ENCODE assay signal across 27 mouse cellular contexts in genomic region chr10:60391661-60392060, GRCm38 (mm10). TPM values are rescaled to one million over a fixed set of nuclear protein-coding genes. Genes with fewer than 3 reads are reported as not detected.
DNase-seq lines count a peak whose midpoint lies in the region; ATAC-seq and TF ChIP-seq lines count a peak whose summit lies in the region.
"Had no signal": no experiment of that assay in that cellular context is flagged by ENCODE, and none has a peak within 500 bp of the region (broad histone marks: within the 10 kb centered on the region; RNA-seq: fewer than 3 reads in every experiment).

No protein-coding gene starts in this region.

- TF ChIP-seq RAD21 in CH12.LX (IDR thresholded peaks at IDR 0.05; ENCODE audit: low read depth, low read length): no peak

- no peaks in the 10 kb centered on the region for H3K27me3 ChIP-seq in hindbrain, embryonic 15.5 days
- H3K27me3 ChIP-seq in hindbrain, embryonic 11.5 days (ENCODE audit: control insufficient read depth, insufficient read depth, low read length): no peaks in the 10 kb centered on the region
- H3K27me3 ChIP-seq in midbrain, embryonic 14.5 days (ENCODE audit: control insufficient read depth, insufficient read depth, low read length): no peaks in the 10 kb centered on the region
- H3K27me3 ChIP-seq in midbrain, embryonic 11.5 days (ENCODE audit: control insufficient read depth, insufficient read depth, low read length): no peaks in the 10 kb centered on the region
- peaks cover 3% of the 10 kb centered on the region for H3K27me3 ChIP-seq in CH12.LX (replicated peaks)
- H3K27me3 ChIP-seq: embryonic facial prominence, embryonic 15.5 days had no signal

- no peak overlapping the region for H3K4me2 ChIP-seq in hindbrain, embryonic 15.5 days
- H3K4me2 ChIP-seq in hindbrain, embryonic 11.5 days (replicated peaks; ENCODE audit: low read depth, low read length): no peak overlapping the region
- H3K4me2 ChIP-seq in midbrain, embryonic 14.5 days (ENCODE audit: low read length): no peak overlapping the region
- no peak overlapping the region for H3K4me2 ChIP-seq in midbrain, embryonic 11.5 days
- peak overlapping the region; percentile 59 for H3K4me2 ChIP-seq in CH12.LX (ENCODE audit: insufficient read depth, low read depth, poor library complexity, severe bottlenecking)
- H3K4me2 ChIP-seq: embryonic facial prominence, embryonic 15.5 days had no signal

- H3K36me3 ChIP-seq in hindbrain, embryonic 15.5 days: no peaks in the 10 kb centered on the region
- no peaks in the 10 kb centered on the region for H3K36me3 ChIP-seq in hindbrain, embryonic 11.5 days (ENCODE audit: control insufficient read depth, insufficient read depth, low read length)
- no peaks in the 10 kb centered on the region for H3K36me3 ChIP-seq in midbrain, embryonic 14.5 days (ENCODE audit: control insufficient read depth, insufficient read depth, low read length)
- no peaks in the 10 kb centered on the region for H3K36me3 ChIP-seq in midbrain, embryonic 11.5 days (ENCODE audit: control insufficient read depth, insufficient read depth, low read length)
- H3K36me3 ChIP-seq in CH12.LX (replicated peaks in 1 of 2; ENCODE audit: control insufficient read depth in 1 of 2, insufficient read depth in 1 of 2, low read length in 1 of 2): peaks cover 5 to 13% of the 10 kb centered on the region in 2 experiments
- H3K36me3 ChIP-seq in macrophage (ENCODE audit: inconsistent target): no peaks in the 10 kb centered on the region
- H3K36me3 ChIP-seq: embryonic facial prominence, embryonic 15.5 days; forebrain, embryonic 10.5 days; heart, embryonic 10.5 days had no signal

- TF ChIP-seq POLR2A in CH12.LX (IDR thresholded peaks at IDR 0.05; ENCODE audit: low read depth, low read length): no peak

- H3K4me3 ChIP-seq in hindbrain, embryonic 15.5 days: no peak overlapping the region
- no peak overlapping the region for H3K4me3 ChIP-seq in hindbrain, embryonic 11.5 days (ENCODE audit: low read depth, low read length)
- H3K4me3 ChIP-seq in midbrain, embryonic 14.5 days (replicated peaks; ENCODE audit: low read depth, low read length): no peak overlapping the region
- H3K4me3 ChIP-seq in midbrain, embryonic 11.5 days (ENCODE audit: low read depth, low read length): no peak overlapping the region
- H3K4me3 ChIP-seq in CH12.LX (replicated peaks in 1 of 3; ENCODE audit: low read depth in 2 of 3, low read length in 2 of 3, poor library complexity in 1 of 3): peak overlapping the region in 1 of 3 experiments; percentile 58
- H3K4me3 ChIP-seq in macrophage (ENCODE audit: inconsistent target): no peak overlapping the region
- H3K4me3 ChIP-seq: embryonic facial prominence, embryonic 15.5 days; erythroblast, embryonic 14.5 days; forebrain, embryonic 10.5 days; heart, embryonic 10.5 days had no signal

- peaks cover 15% of the 10 kb centered on the region for H3K4me1 ChIP-seq in hindbrain, embryonic 15.5 days (replicated peaks)
- H3K4me1 ChIP-seq in hindbrain, embryonic 11.5 days (replicated peaks; ENCODE audit: control insufficient read depth, insufficient read depth, low read length): no peaks in the 10 kb centered on the region; the same call in 1 of the 2 replicates
- H3K4me1 ChIP-seq in midbrain, embryonic 14.5 days (ENCODE audit: control insufficient read depth, insufficient read depth, low read length): no peaks in the 10 kb centered on the region
- peaks cover 4% of the 10 kb centered on the region; the same call in 1 of the 2 replicates for H3K4me1 ChIP-seq in midbrain, embryonic 11.5 days (ENCODE audit: control insufficient read depth, insufficient read depth, low read length)
- peaks cover 19 to 37% of the 10 kb centered on the region in 2 experiments for H3K4me1 ChIP-seq in CH12.LX (ENCODE audit: control insufficient read depth in 1 of 2, insufficient read depth in 2 of 2)

- no peak overlapping the region for H3K9ac ChIP-seq in hindbrain, embryonic 15.5 days
- no peak overlapping the region for H3K9ac ChIP-seq in hindbrain, embryonic 11.5 days (ENCODE audit: low read depth, low read length)
- H3K9ac ChIP-seq in midbrain, embryonic 14.5 days (replicated peaks; ENCODE audit: low read length): no peak overlapping the region
- H3K9ac ChIP-seq in midbrain, embryonic 11.5 days (ENCODE audit: low read length): no peak overlapping the region
- peak overlapping the region; percentile 73; the same call in 1 of the 2 replicates for H3K9ac ChIP-seq in CH12.LX (ENCODE audit: insufficient read depth, low read depth)
- H3K9ac ChIP-seq: embryonic facial prominence, embryonic 15.5 days had no signal

- dilution Hi-C loops in CH12.LX (cut with MboI; ENCODE audit: extremely low pct_ligation_motif_present, extremely low pct_unique_long_range_greater_than_20kb, low sequenced_read_pairs): no loop called here

- no peak for TF ChIP-seq EP300 in CH12.LX (IDR thresholded peaks at IDR 0.05; ENCODE audit: low read length)

- DNase-seq in hindbrain, embryonic 11.5 days (ENCODE audit: low spot score): no peak
- peak; percentile 41 for DNase-seq in midbrain, embryonic 14.5 days
- DNase-seq in midbrain, embryonic 11.5 days (ENCODE audit: low spot score, missing footprints): no peak
- DNase-seq in CH12.LX (ENCODE audit: extremely low read depth): no peak
- no peak for DNase-seq in gastrocnemius, adult 8-10 months (ENCODE audit: low spot score in 2 of 2)
- no peak for DNase-seq in retina, embryonic 14.5 days (ENCODE audit: low spot score)
- DNase-seq: adrenal gland, postnatal 14 days; B cell, adult 2 months; cerebellum, adult 11 months; cerebellum, adult 8-10 months; cerebellum, postnatal 14 days; embryo, embryonic 11 days; gastrocnemius, postnatal 10 days; heart, adult 18-20 months; heart, postnatal 10 days; heart, postnatal 4 days had no signal

- in situ Hi-C loops in CH12.LX (cut with MboI; ENCODE audit: low pct_ligation_motif_present, low pct_unique_long_range_greater_than_20kb, low sequenced_read_pairs): loop anchor here (5.0 to 25.0 kb wide), 3 partner anchors 39 to 479 kb away; no protein-coding TSS in a partner anchor

- 0 out of 2 replicates have a peak, but pooled peaks have one; percentile 39 for ATAC-seq in hindbrain, embryonic 15.5 days (ENCODE audit: low FRiP score, low read depth)
- no peak for ATAC-seq in hindbrain, embryonic 11.5 days (ENCODE audit: low FRiP score)
- ATAC-seq in midbrain, embryonic 14.5 days (ENCODE audit: low FRiP score, low TSS enrichment): no peak
- no peak for ATAC-seq in midbrain, embryonic 11.5 days (ENCODE audit: low FRiP score)
- ATAC-seq: forebrain, embryonic 14.5 days had no signal

- WGBS in hindbrain, embryonic 15.5 days: 67% methylated on average over 9 of the region's 9 CpGs
- WGBS in hindbrain, embryonic 11.5 days: 92% methylated on average over 9 of the region's 9 CpGs
- WGBS in midbrain, embryonic 14.5 days: 84% methylated on average over 9 of the region's 9 CpGs
- WGBS in midbrain, embryonic 11.5 days: 88% methylated on average over 9 of the region's 9 CpGs
- WGBS in macrophage (ENCODE audit: missing documents): 96% methylated on average over 7 of the region's 9 CpGs

- TF ChIP-seq CTCF in CH12.LX (conservative IDR thresholded peaks at IDR 0.05 in 1 of 2, IDR thresholded peaks at IDR 0.05 in 1 of 2; ENCODE audit: low read depth in 2 of 2, low read length in 2 of 2): no peak

- H3K79me2 ChIP-seq in CH12.LX (replicated peaks; ENCODE audit: control insufficient read depth, extremely low read depth, insufficient read depth, poor library complexity, severe bottlenecking) (no peaks in the 10 kb centered on the region; the same call in 1 of the 2 replicates), macrophage (ENCODE audit: inconsistent target) (no peaks in the 10 kb centered on the region)

- H3K9me3 ChIP-seq in hindbrain, embryonic 15.5 days: no peaks in the 10 kb centered on the region
- H3K9me3 ChIP-seq in hindbrain, embryonic 11.5 days (ENCODE audit: control insufficient read depth, low read length): no peaks in the 10 kb centered on the region
- no peaks in the 10 kb centered on the region for H3K9me3 ChIP-seq in midbrain, embryonic 14.5 days (ENCODE audit: control insufficient read depth, low read length)
- H3K9me3 ChIP-seq in midbrain, embryonic 11.5 days (ENCODE audit: control insufficient read depth, low read length): no peaks in the 10 kb centered on the region
- H3K9me3 ChIP-seq in CH12.LX (replicated peaks; ENCODE audit: low read length): peaks cover 7% of the 10 kb centered on the region
- H3K9me3 ChIP-seq: embryonic facial prominence, embryonic 15.5 days; forebrain, embryonic 10.5 days; heart, embryonic 10.5 days had no signal

- H3K27ac ChIP-seq in hindbrain, embryonic 15.5 days (replicated peaks): no peak overlapping the region
- H3K27ac ChIP-seq in hindbrain, embryonic 11.5 days (ENCODE audit: low read depth, low read length): no peak overlapping the region
- no peak overlapping the region for H3K27ac ChIP-seq in midbrain, embryonic 14.5 days (replicated peaks; ENCODE audit: low read depth, low read length)
- no peak overlapping the region for H3K27ac ChIP-seq in midbrain, embryonic 11.5 days (ENCODE audit: low read depth, low read length)
- peak overlapping the region; percentile 93 for H3K27ac ChIP-seq in CH12.LX (ENCODE audit: insufficient read depth, low read depth)
- peak overlapping the region; percentile 36; the same call in 1 of the 2 replicates for H3K27ac ChIP-seq in macrophage
- H3K27ac ChIP-seq: embryonic facial prominence, embryonic 15.5 days; heart, embryonic 10.5 days had no signal

RNA-seq across cellular contexts. Expression of gene Gm17455, which starts 7.9 kb away (rescaled TPM):
- polyA plus RNA-seq in hindbrain, embryonic 15.5 days (2015; fragmentation: Nextera tagmentation; extraction: Ambion mirVana): 11.7 and 16.8 TPM in 2 replicates
- 6.3 and 8.3 TPM in 2 replicates for polyA plus RNA-seq in hindbrain, embryonic 11.5 days (2014; fragmentation: Nextera tagmentation; extraction: Ambion mirVana)
- 7.6 and 9.8 TPM in 2 replicates for polyA plus RNA-seq in midbrain, embryonic 14.5 days (2014; fragmentation: Nextera tagmentation; extraction: Ambion mirVana)
- 3.0 and 3.7 TPM in 2 replicates for polyA plus RNA-seq in midbrain, embryonic 11.5 days (2014; fragmentation: Nextera tagmentation; extraction: Ambion mirVana)
- total RNA-seq in CH12.LX (2012; rRNA removed): not detected in 2 replicates
- not detected in 2 replicates for total RNA-seq in CH12.LX (2014; rRNA removed)
- not detected in 2 replicates for polyA plus RNA-seq in CH12.LX (2012; ENCODE audit: insufficient read length, low read depth)
- 1 to 10 TPM in 6 of 26 experiments, under 1 TPM in 2, not detected in 18; 0.81 to 7.0 (median 1.4) TPM for total RNA-seq in macrophage (2018; cell fraction: chromatin; rRNA removed)
- under 1 TPM in 7 of 26 experiments, not detected in 19; 0.14 to 0.59 (median 0.29) TPM for total RNA-seq in macrophage (2018; cell fraction: cytosol; rRNA removed)
- 10 to 100 TPM in 1 of 26 experiments, 1 to 10 TPM in 9, under 1 TPM in 1, not detected in 15; 0.88 to 10.1 (median 1.5) TPM for total RNA-seq in macrophage (2018; cell fraction: nucleus; rRNA removed)
- not detected in 3 replicates for polyA plus RNA-seq in macrophage (2018)
- not detected for total RNA-seq in gastrocnemius, adult 8-10 months (2022)
- total RNA-seq: adrenal gland, adult 18-20 months; adrenal gland, postnatal 14 days; common myeloid progenitor, adult 5-6 weeks; gastrocnemius, postnatal 10 days; heart, adult 18-20 months; heart, postnatal 10 days; heart, postnatal 4 days; MEL had no signal
- polyA plus RNA-seq: erythroblast, embryonic 14.5 days; heart, embryonic 14.5 days had no signal

RNA-seq across cellular contexts. Expression of gene Vsir, which starts 45.0 kb away (rescaled TPM):
- 2.5 and 3.2 TPM in 2 replicates for polyA plus RNA-seq in hindbrain, embryonic 15.5 days (2015; fragmentation: Nextera tagmentation; extraction: Ambion mirVana)
- 1.3 and 2.5 TPM in 2 replicates for polyA plus RNA-seq in hindbrain, embryonic 11.5 days (2014; fragmentation: Nextera tagmentation; extraction: Ambion mirVana)
- 1.1 and 2.7 TPM in 2 replicates for polyA plus RNA-seq in midbrain, embryonic 14.5 days (2014; fragmentation: Nextera tagmentation; extraction: Ambion mirVana)
- 1.7 and 2.3 TPM in 2 replicates for polyA plus RNA-seq in midbrain, embryonic 11.5 days (2014; fragmentation: Nextera tagmentation; extraction: Ambion mirVana)
- total RNA-seq in CH12.LX (2012; rRNA removed) (9.5 and 10.5 TPM in 2 replicates), CH12.LX (2014; rRNA removed) (5.5 and 6.3 TPM in 2 replicates)
- polyA plus RNA-seq in CH12.LX (2012; ENCODE audit: insufficient read length, low read depth) (3.6 and 4.7 TPM in 2 replicates), macrophage (2018) (165 to 459 TPM (median 279 TPM) in 3 replicates)
- 100 to 1,000 TPM in 6 of 26 experiments, 10 to 100 TPM in 20; 10.8 to 164 (median 60.8) TPM for total RNA-seq in macrophage (2018; cell fraction: chromatin; rRNA removed)
- total RNA-seq in macrophage (2018; cell fraction: cytosol; rRNA removed): 100 to 1,000 TPM in 24 of 26 experiments, 10 to 100 TPM in 2; 90.4 to 273 (median 157) TPM
- total RNA-seq in macrophage (2018; cell fraction: nucleus; rRNA removed): 100 to 1,000 TPM in 24 of 26 experiments, 10 to 100 TPM in 2; 88.2 to 317 (median 168) TPM
- 1 to 10 TPM; 2.3 to 5.2 (median 3.8) TPM for total RNA-seq in gastrocnemius, adult 8-10 months (2022)

Comparison
In these comparisons a context has a peak if more than half of its experiments do, and no peak if none do; other contexts are left out.
1. H3K27ac ChIP-seq: peak in CH12.LX (single experiment) and macrophage (single experiment); none in hindbrain, embryonic 15.5 days (single experiment), hindbrain, embryonic 11.5 days (single experiment), midbrain, embryonic 14.5 days (single experiment) and midbrain, embryonic 11.5 days (single experiment).
2. RNA of gene Vsir, which starts 45.0 kb away (polyA plus RNA-seq): 165 to 459 TPM in macrophage; 3.6 to 4.7 TPM in CH12.LX, 1.1 to 2.7 TPM in midbrain, embryonic 14.5 days, 1.3 to 2.5 TPM in hindbrain, embryonic 11.5 days, 2.5 to 3.2 TPM in hindbrain, embryonic 15.5 days and 1.7 to 2.3 TPM in midbrain, embryonic 11.5 days; every median in the first group is over 10 times any median in the second.